Mouse (Mus musculus) telencephalon, adult 2 months (tissue): ENCODE results near the gene Ankrd27.
A peak's percentile ranks its signal among the peaks of the same experiment; 100 is the strongest.
"Not testable (repeated sequence)": the region's sequence is repeated elsewhere in the genome, so short reads cannot be mapped to it uniquely, and the experiment has no call there.

Experiments used
- DNase-seq: peaks from one replicate; pipeline ENCODE4 v3.0.0-alpha.2; 2011; ENCODE audit warnings: low read depth, low spot score

Gene Ankrd27

GRCm38 (mm10) chr7:35586055-35586905, at the start of gene Ankrd27:
TSS of gene Ankrd27 (plus strand) at chr7:35586244.
- DNase-seq, result peak; percentile 95

DNA sequence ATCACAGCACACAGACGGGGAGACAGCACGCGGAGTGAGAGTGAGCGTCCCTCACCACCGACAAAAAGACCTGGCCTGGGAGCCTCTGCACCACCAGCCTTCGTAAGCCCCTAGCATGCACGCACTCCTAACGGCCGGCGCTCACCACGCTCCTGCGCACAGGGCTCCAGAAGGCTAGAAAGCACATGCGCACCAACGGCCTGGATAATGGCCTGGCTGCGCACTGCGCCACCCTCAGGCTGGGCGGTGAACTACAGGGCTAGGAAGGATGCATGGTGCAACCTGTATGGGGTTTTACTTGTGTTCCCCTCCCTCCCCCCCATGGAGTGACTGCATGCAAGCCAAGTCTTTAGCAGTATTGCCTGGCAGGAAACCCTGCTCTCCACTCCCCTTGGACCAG, 48.5 kb upstream of the Ankrd27 start, which contains the start of gene Tdrd12:
Gene Tdrd12 (minus strand): TSS at position 184 of the 400 bp plus-strand sequence.
- no peak for DNase-seq

DNA sequence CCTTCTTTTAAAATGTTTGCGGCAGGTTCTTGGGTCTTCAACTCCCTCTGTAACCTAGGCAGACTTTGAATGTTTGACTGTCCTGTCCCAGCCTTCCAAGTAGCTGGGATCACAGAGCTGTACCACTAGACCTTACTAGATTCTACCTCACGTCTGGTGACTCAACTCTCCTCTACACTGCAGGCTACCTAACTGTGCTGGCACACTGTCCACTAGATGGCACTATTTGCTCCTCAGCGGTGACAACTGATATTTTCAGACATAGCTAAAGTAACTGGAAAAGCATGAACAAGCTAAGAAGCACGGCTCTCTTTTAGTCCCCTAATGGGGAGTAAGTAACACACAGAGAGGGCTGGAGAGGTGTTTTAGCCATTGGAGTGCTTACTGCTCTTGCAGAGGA, 40.2 kb upstream of the Ankrd27 start:
- peak; percentile 21 for DNase-seq

- DNase-seq, result no peak
Measured at GRCm38 (mm10) chr7:35553751-35554604, 32.1 kb upstream of the Ankrd27 start.

- peak; percentile 27 for DNase-seq
Measured at GRCm38 (mm10) chr7:35554605-35555175, 31.4 kb upstream of the Ankrd27 start.

DNA sequence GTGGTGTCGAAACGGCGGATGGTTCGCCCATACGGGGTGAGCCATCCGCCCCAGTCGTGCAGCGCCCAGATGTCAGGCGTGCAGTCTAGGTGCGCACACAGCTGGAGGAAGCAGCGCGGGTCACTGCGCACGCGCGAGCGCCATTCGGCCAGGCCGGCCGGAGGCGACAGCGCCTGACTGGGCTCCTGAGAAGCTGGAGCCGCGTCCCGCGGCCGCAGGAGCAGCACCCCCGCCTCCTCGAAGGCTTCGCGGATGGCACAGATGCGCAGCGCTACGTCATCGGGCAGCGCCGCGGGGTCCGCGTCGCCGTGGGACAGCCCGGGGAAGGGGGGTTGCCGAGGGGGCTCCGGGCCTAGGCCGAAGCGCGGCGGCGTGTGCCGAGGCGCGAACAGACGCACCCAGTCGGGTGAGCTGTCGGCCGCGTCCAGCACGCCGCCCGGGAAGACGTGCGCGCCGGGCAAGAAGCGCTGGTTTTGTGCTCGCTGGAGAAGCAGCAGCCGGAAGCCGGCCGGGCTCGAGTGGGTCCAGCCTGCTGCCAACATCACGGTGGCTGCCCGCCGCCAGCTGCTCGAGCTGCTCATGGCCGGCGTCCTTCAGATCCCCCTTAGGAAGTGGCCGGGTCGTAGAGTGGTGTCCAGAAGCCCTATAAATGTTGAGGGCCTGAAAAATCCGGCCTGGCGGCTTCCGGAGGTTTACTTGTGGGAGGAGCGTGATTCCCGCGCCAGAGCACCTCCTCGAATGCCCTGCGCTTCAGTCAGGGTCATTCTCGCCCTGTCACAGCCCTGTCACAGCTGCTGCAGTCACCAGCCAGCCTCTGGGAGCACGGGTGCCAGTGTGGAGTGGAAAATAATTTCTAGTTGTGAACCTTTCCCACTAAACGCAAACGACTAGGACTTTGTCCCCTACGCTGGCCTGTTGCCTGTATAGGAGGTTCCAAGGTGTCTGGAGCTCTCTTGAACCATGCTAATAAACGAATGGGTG, 30.5 kb upstream of the Ankrd27 start:
- DNase-seq, result peak; percentile 75

GRCm38 (mm10) chr7:35556205-35556603, 29.8 kb upstream of the Ankrd27 start, which contains the start of gene Nudt19:
TSS of gene Nudt19 (minus strand) at chr7:35556304.
- no peak for DNase-seq

GRCm38 (mm10) chr7:35556905-35557304, 29.1 kb upstream of the Ankrd27 start:
- DNase-seq, result no peak

DNA sequence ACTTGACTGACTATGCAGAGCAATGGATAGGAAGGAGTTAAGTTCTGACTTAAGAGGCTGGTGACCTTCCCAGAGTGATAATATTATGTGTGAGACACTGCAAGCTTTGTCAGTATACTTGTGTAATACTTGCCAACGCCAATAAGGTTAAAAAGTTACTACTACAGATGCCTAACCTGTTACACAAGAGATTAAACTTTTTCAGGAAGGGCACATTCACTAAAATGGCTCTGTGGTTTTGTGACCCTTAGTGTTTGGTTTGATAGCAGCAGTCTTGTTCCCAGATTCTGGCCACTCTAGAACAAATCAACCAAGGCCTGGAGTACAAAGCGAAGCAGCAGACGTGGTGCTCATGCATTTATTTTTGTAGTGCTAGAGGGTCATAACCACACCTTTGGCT, 28.5 kb upstream of the Ankrd27 start:
- DNase-seq, result no peak

- DNase-seq, result no peak
Measured at GRCm38 (mm10) chr7:35558681-35559080, 27.4 kb upstream of the Ankrd27 start.

- no peak for DNase-seq
Measured at GRCm38 (mm10) chr7:35559838-35560237, 26.2 kb upstream of the Ankrd27 start.

DNA sequence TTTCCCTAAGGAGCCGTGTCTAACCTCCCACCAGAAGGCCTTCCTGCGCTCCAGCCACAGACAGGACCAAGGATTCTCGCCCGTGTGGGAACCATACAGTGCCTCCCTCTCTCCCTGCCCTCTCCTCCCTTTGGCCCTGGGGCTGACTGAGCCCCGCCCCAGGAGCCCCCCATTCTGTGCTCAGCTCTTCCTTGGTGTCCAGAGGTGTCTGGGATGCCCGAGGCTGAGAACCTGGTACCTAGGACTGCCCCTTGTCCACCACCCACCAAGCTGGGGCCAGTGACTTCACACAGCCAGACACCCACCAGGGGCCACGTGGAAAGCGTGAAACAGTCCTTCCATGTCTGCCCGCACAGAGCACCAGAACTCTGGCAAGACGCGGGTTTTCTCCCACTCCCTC, 23.0 kb upstream of the Ankrd27 start:
- no peak for DNase-seq

GRCm38 (mm10) chr7:35564067-35564865, 21.8 kb upstream of the Ankrd27 start:
- DNase-seq, result no peak

- not testable (repeated sequence) for DNase-seq
Measured at GRCm38 (mm10) chr7:35564872-35565271, 21.2 kb upstream of the Ankrd27 start.

DNA sequence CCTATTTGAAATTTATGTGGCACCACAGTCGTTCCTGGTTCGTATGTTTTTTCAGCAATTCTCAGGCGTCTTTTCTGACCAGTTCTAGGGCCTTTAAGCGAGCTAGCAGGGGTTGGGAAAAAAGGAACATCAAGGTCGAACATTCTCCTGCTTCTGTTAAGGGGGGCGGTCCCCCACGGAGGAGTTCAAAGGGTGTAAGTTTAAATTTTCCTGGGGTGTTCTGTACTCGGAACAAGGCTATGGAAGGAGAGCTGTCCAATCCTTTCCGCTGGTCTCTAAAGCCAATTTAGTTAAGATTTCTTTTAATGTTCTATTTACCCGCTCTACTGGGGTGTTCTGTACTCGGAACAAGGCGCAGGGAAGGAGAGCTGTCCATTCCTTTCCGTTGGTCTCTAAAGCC, 20.1 kb upstream of the Ankrd27 start:
- DNase-seq, result not testable (repeated sequence)

- not testable (repeated sequence) for DNase-seq
Measured at GRCm38 (mm10) chr7:35569724-35570123, 16.3 kb upstream of the Ankrd27 start.

- DNase-seq, result not testable (repeated sequence)
Measured at GRCm38 (mm10) chr7:35570883-35571282, 15.2 kb upstream of the Ankrd27 start.

DNA sequence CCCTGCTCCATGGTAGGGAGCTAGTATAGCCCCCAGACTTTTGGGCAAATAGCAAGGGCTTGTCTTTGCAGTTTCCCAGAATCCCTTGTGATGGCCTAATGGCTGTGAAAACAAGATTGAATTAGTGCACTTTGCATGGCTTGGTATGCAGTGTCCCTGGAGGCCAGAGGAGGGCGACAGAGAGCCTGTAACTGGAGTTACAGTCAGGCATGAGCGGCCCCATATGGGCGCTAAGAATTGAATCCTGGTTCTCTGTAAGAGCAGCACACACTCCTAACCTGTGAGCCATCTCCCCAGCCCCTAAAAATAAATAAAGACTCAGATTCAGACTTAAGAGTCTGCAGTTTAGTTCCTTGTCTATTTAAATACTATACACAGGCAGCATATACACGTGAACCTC, 6.2 kb upstream of the Ankrd27 start:
- no peak for DNase-seq

- no peak for DNase-seq
Measured at GRCm38 (mm10) chr7:35582719-35583118, 3.3 kb upstream of the Ankrd27 start.

DNA sequence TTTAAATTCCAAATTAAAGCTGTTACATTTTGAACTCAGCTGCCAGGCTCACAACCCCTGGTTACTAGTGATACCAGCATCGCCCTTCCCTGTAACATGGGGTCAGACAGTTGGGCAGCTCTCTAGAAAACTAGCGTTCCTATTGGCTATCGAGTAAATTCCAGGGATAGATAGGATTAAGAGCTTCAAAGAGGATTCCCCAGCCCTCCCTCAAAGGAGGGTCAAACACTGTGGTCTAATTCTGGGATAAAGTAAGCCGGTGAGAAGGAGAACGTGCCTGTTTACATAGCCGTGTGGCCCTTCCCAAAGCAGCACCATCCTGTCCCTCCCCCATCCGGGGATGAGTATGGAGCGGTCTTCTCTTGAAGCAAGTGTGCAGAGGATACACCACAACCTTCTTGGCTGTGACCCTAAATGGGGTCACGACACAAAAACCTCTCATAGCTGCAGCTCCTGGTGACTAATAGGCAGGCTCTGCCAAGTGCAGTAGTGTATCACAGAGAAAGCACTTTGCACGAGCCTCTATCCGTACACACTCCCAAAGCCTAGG, 2.5 kb upstream of the Ankrd27 start:
- DNase-seq, result no peak
